Mouse (Mus musculus) midbrain, embryonic 15.5 days (tissue): ENCODE measurements at regions not wholly inside any gene's neighbourhood (a gene's known extent, or its start where the extent isn't known, plus 50 kb on each side); places are given as distances from the start of the nearest gene placed in this dataset.

Source experiments
- ATAC-seq: fragments of 200-750 bp; cut with Nextera tagmentation; replicated peaks from 2 replicates; pipeline ENCODE4 v1.8.0; 2017; ENCODE audit warnings: moderate TSS enrichment
- H3K27ac ChIP-seq: fragments of 300-500 bp; sonication (generic); 2 replicates; pipeline ENCODE4 v1.5.1; 2015; ENCODE audit warnings: mild to moderate bottlenecking, inconsistent platforms
- H3K27me3 ChIP-seq: fragments of 300-500 bp; sonication (generic); replicated peaks from 2 replicates; pipeline ENCODE4 v1.6.1; 2015; ENCODE audit warnings: inconsistent platforms
- H3K36me3 ChIP-seq: fragments of 300-500 bp; sonication (generic); replicated peaks from 2 replicates; pipeline ENCODE4 v1.6.1; 2015; ENCODE audit warnings: inconsistent platforms
- H3K4me1 ChIP-seq: fragments of 300-500 bp; sonication (generic); 2 replicates; pipeline ENCODE4 v1.6.1; 2015; ENCODE audit warnings: inconsistent platforms
- H3K4me2 ChIP-seq: fragments of 300-500 bp; sonication (generic); 2 replicates; pipeline ENCODE4 v1.6.1; 2015; ENCODE audit warnings: inconsistent platforms, mild to moderate bottlenecking, moderate library complexity
- H3K4me3 ChIP-seq: fragments of 300-500 bp; sonication (generic); 2 replicates; pipeline ENCODE4 v1.5.1; 2015; ENCODE audit warnings: mild to moderate bottlenecking, inconsistent platforms
- H3K9ac ChIP-seq: fragments of 300-500 bp; sonication (generic); 2 replicates; pipeline ENCODE4 v1.6.1; 2015; ENCODE audit warnings: mild to moderate bottlenecking, inconsistent platforms
- H3K9me3 ChIP-seq: fragments of 300-500 bp; sonication (generic); 2 replicates; pipeline ENCODE4 v1.6.1; 2016; ENCODE audit warnings: inconsistent platforms
- WGBS: fragments of 180-500 bp; shearing (Covaris S2); methylation state at CpG from one replicate; pipeline ENCODE4 v1.1.7; 2015; ENCODE audit warnings: mixed read lengths; 5-methylcytosine and 5-hydroxymethylcytosine counted together

- Histone ChIP-seq H3K9me3 (no peaks in the 10 kb centered on the region), H3K4me2 (no peak overlapping the region), H3K36me3 (no peaks in the 10 kb centered on the region), H3K4me1 (no peaks in the 10 kb centered on the region), H3K4me3 (no peak overlapping the region), H3K27ac (no peak overlapping the region), H3K27me3 (no peaks in the 10 kb centered on the region), H3K9ac (no peak overlapping the region)
- ATAC-seq: peak; percentile 79
- 25% methylated on average over 3 of the region's 3 CpGs for WGBS
Measured at GRCm38 (mm10) chr13:106009911-106010310, 566.5 kb downstream of the Htr1a start.

- Histone ChIP-seq H3K27me3 (no peaks in the 10 kb centered on the region), H3K4me2 (no peak overlapping the region), H3K9ac (no peak overlapping the region), H3K9me3 (no peaks in the 10 kb centered on the region), H3K27ac (no peak overlapping the region), H3K4me3 (no peak overlapping the region), H3K36me3 (no peaks in the 10 kb centered on the region), H3K4me1 (no peaks in the 10 kb centered on the region)
- 81% methylated on average over 2 of the region's 2 CpGs for WGBS
- ATAC-seq: no peak
Measured at GRCm38 (mm10) chr13:106027913-106028312, 584.5 kb downstream of the Htr1a start.
